Mouse (Mus musculus) liver, embryonic 16.5 days (tissue): ENCODE measurements around the gene Pex26. TPM values are rescaled to one million over a fixed set of nuclear protein-coding genes. Genes with fewer than 3 reads are reported as not detected.

Experiments
- ATAC-seq: fragments of 200-750 bp; cut with Nextera tagmentation; 2 replicates; pipeline ENCODE4 v1.8.0; 2017; ENCODE audit warnings: low read depth, mild to moderate bottlenecking, moderate number of reproducible peaks, moderate library complexity
- H3K27ac ChIP-seq: fragments of 300-500 bp; sonication (generic); 2 replicates; pipeline ENCODE4 v1.5.1; 2014; ENCODE audit warnings: mild to moderate bottlenecking, low read length
- H3K27me3 ChIP-seq: fragments of 300-500 bp; sonication (generic); 2 replicates; pipeline ENCODE4 v1.6.1; 2014; ENCODE audit warnings: low read depth, low read length, mixed read lengths; ENCODE audit not compliant: control insufficient read depth, insufficient read depth
- H3K36me3 ChIP-seq: fragments of 300-500 bp; sonication (generic); 2 replicates; pipeline ENCODE4 v1.6.1; 2014; ENCODE audit warnings: mild to moderate bottlenecking; ENCODE audit not compliant: control insufficient read depth, insufficient read depth
- H3K4me1 ChIP-seq: fragments of 300-500 bp; sonication (generic); 2 replicates; pipeline ENCODE4 v1.6.1; 2014; ENCODE audit warnings: low read depth, low read length, mixed read lengths; ENCODE audit not compliant: control insufficient read depth
- H3K4me2 ChIP-seq: fragments of 300-500 bp; sonication (generic); 2 replicates; pipeline ENCODE4 v1.6.1; 2014; ENCODE audit warnings: low read depth, low read length, mixed read lengths
- H3K4me3 ChIP-seq: fragments of 300-500 bp; sonication (generic); 2 replicates; pipeline ENCODE4 v1.5.1; 2014; ENCODE audit warnings: low read depth, mild to moderate bottlenecking, low read length
- H3K9ac ChIP-seq: fragments of 300-500 bp; sonication (generic); 2 replicates; pipeline ENCODE4 v1.6.1; 2014; ENCODE audit warnings: low read depth, low read length
- H3K9me3 ChIP-seq: fragments of 300-500 bp; sonication (generic); replicated peaks from 2 replicates; pipeline ENCODE4 v1.6.1; 2016; ENCODE audit warnings: low read length; ENCODE audit not compliant: control insufficient read depth
- whole genome bisulfite sequencing: fragments of 180-500 bp; shearing (Covaris S2); extraction: QIAGEN DNeasy Blood & Tissue Kit; methylation state at CpG from one replicate; pipeline ENCODE4 v1.1.7; 2014; ENCODE audit not compliant: insufficient replicate concordance; 5-methylcytosine and 5-hydroxymethylcytosine counted together
- polyA plus RNA-seq: library from polyadenylated mRNA; unstranded; fragments of >200 nt; fragmentation: Nextera tagmentation; extraction: Ambion mirVana; gene quantifications from 2 replicates; pipeline ENCODE4 v1.2.1, GENCODE M21; 2015

Pex26 gene
- polyA plus RNA-seq, 1 experiment from 2014 or later = 7.8 TPM

GRCm38 (mm10) chr6:121210926-121211289 lies 27.4 kb downstream of the Pex26 start:
- WGBS = 2% methylated on average over 12 of the region's 12 CpGs

GRCm38 (mm10) chr6:121211743-121212142 lies 28.3 kb downstream of the Pex26 start:
- Histone ChIP-seq H3K9ac (no peak overlapping the region), H3K4me3 (peak overlapping the region; percentile 56), H3K27me3 (peaks cover 19% of the 10 kb centered on the region), H3K36me3 (no peaks in the 10 kb centered on the region), H3K4me1 (peaks cover 7% of the 10 kb centered on the region), H3K27ac (no peak overlapping the region), H3K4me2 (peak overlapping the region; percentile 59), H3K9me3 (no peaks in the 10 kb centered on the region)
- ATAC-seq = 0 out of 2 replicates have a peak, but pooled peaks have one; percentile 27
- 5% methylated on average over 4 of the region's 5 CpGs for WGBS

More at GRCm38 (mm10) chr6:121210926-121211289, 27.4 kb downstream of the Pex26 start:
- H3K4me2 ChIP-seq = peak overlapping the region; percentile 59
- H3K4me1 ChIP-seq = peaks cover 7% of the 10 kb centered on the region
- no peaks in the 10 kb centered on the region for H3K9me3 ChIP-seq
- peaks cover 19% of the 10 kb centered on the region for H3K27me3 ChIP-seq
- H3K4me3 ChIP-seq = peak overlapping the region; percentile 56
- H3K27ac ChIP-seq = no peak overlapping the region
- H3K36me3 ChIP-seq = no peaks in the 10 kb centered on the region
- peak overlapping the region; percentile 15; the same call in 1 of the 2 replicates for H3K9ac ChIP-seq
- ATAC-seq = no peak

- Histone ChIP-seq H3K4me2 (no peak overlapping the region), H3K9me3 (no peaks in the 10 kb centered on the region), H3K9ac (no peak overlapping the region), H3K27ac (no peak overlapping the region), H3K4me3 (no peak overlapping the region), H3K4me1 (peaks cover 7% of the 10 kb centered on the region), H3K27me3 (peaks cover 19% of the 10 kb centered on the region), H3K36me3 (no peaks in the 10 kb centered on the region)
- 61% methylated on average over 4 of the region's 4 CpGs for WGBS
- ATAC-seq = no peak
Measured at GRCm38 (mm10) chr6:121212988-121213387, 29.5 kb downstream of the Pex26 start.

GRCm38 (mm10) chr6:121214221-121214620 lies 30.8 kb downstream of the Pex26 start:
- Histone ChIP-seq H3K9me3 (no peaks in the 10 kb centered on the region), H3K27me3 (peaks cover 19% of the 10 kb centered on the region), H3K36me3 (no peaks in the 10 kb centered on the region), H3K4me3 (no peak overlapping the region), H3K9ac (no peak overlapping the region), H3K27ac (no peak overlapping the region), H3K4me2 (no peak overlapping the region), H3K4me1 (peaks cover 7% of the 10 kb centered on the region)
- ATAC-seq = no peak
- 37% methylated on average over 5 of the region's 5 CpGs for WGBS

- H3K4me3 ChIP-seq = no peak overlapping the region
- H3K9me3 ChIP-seq = no peaks in the 10 kb centered on the region
- 16% methylated on average over 8 of the region's 8 CpGs for WGBS
- H3K4me2 ChIP-seq = no peak overlapping the region
- peaks cover 15% of the 10 kb centered on the region for H3K27me3 ChIP-seq
- no peaks in the 10 kb centered on the region for H3K36me3 ChIP-seq
- H3K27ac ChIP-seq = no peak overlapping the region
- H3K9ac ChIP-seq = no peak overlapping the region
- H3K4me1 ChIP-seq = peaks cover 7% of the 10 kb centered on the region
- no peak for ATAC-seq
Measured at GRCm38 (mm10) chr6:121214667-121215330, 31.3 kb downstream of the Pex26 start.

GRCm38 (mm10) chr6:121215336-121215735 lies 31.9 kb downstream of the Pex26 start:
- Histone ChIP-seq H3K4me3 (no peak overlapping the region), H3K36me3 (no peaks in the 10 kb centered on the region), H3K4me2 (no peak overlapping the region), H3K9me3 (no peaks in the 10 kb centered on the region), H3K9ac (no peak overlapping the region), H3K27me3 (peaks cover 10% of the 10 kb centered on the region), H3K27ac (no peak overlapping the region), H3K4me1 (peaks cover 4% of the 10 kb centered on the region)
- no peak for ATAC-seq
- WGBS = 15% methylated on average over 5 of the region's 5 CpGs

GRCm38 (mm10) chr6:121215896-121216295 lies 32.4 kb downstream of the Pex26 start:
- Histone ChIP-seq H3K27ac (no peak overlapping the region), H3K9me3 (no peaks in the 10 kb centered on the region), H3K4me2 (no peak overlapping the region), H3K4me1 (no peaks in the 10 kb centered on the region; the same call in 1 of the 2 replicates), H3K27me3 (peaks cover 4% of the 10 kb centered on the region), H3K9ac (no peak overlapping the region), H3K4me3 (no peak overlapping the region), H3K36me3 (no peaks in the 10 kb centered on the region)
- 48% methylated on average over 6 of the region's 6 CpGs for WGBS
- no peak for ATAC-seq

GRCm38 (mm10) chr6:121216589-121217255 lies 33.3 kb downstream of the Pex26 start:
- no peaks in the 10 kb centered on the region for H3K9me3 ChIP-seq
- no peak overlapping the region for H3K4me3 ChIP-seq
- no peaks in the 10 kb centered on the region for H3K27me3 ChIP-seq
- no peak for ATAC-seq
- H3K36me3 ChIP-seq = no peaks in the 10 kb centered on the region
- H3K4me1 ChIP-seq = no peaks in the 10 kb centered on the region; the same call in 1 of the 2 replicates
- 50% methylated on average over 5 of the region's 5 CpGs for WGBS
- no peak overlapping the region for H3K27ac ChIP-seq
- H3K9ac ChIP-seq = no peak overlapping the region
- H3K4me2 ChIP-seq = no peak overlapping the region

GRCm38 (mm10) chr6:121218002-121218401 lies 34.5 kb downstream of the Pex26 start:
- Histone ChIP-seq H3K36me3 (no peaks in the 10 kb centered on the region), H3K9me3 (no peaks in the 10 kb centered on the region), H3K9ac (no peak overlapping the region), H3K4me3 (no peak overlapping the region), H3K4me2 (no peak overlapping the region), H3K27me3 (no peaks in the 10 kb centered on the region), H3K4me1 (no peaks in the 10 kb centered on the region; the same call in 1 of the 2 replicates), H3K27ac (no peak overlapping the region)
- ATAC-seq = no peak
- 26% methylated on average over 7 of the region's 7 CpGs for WGBS
